Mouse (Mus musculus) midbrain, embryonic 14.5 days (tissue): ENCODE results near the gene Trim37. TPM values are rescaled to one million over a fixed set of nuclear protein-coding genes. Genes with fewer than 3 reads are reported as not detected.

Experiments used
- ATAC-seq: fragments of 200-750 bp; cut with Nextera tagmentation; 2 replicates; pipeline ENCODE4 v1.8.0; 2017; ENCODE audit warnings: moderate number of reproducible peaks, moderate library complexity; ENCODE audit not compliant: low FRiP score, low TSS enrichment
- DNase-seq: peaks from one replicate; pipeline ENCODE4 v3.0.0-alpha.2; 2015
- H3K27ac ChIP-seq: fragments of 300-500 bp; sonication (generic); replicated peaks from 2 replicates; pipeline ENCODE4 v1.5.1; 2014; ENCODE audit warnings: mild to moderate bottlenecking, low read depth, low read length, moderate library complexity
- H3K27me3 ChIP-seq: fragments of 300-500 bp; sonication (generic); 2 replicates; pipeline ENCODE4 v1.6.1; 2014; ENCODE audit warnings: low read length, control low read depth, mixed read lengths; ENCODE audit not compliant: control insufficient read depth, insufficient read depth
- H3K36me3 ChIP-seq: fragments of 300-500 bp; sonication (generic); 2 replicates; pipeline ENCODE4 v1.6.1; 2014; ENCODE audit warnings: low read length, control low read depth; ENCODE audit not compliant: control insufficient read depth, insufficient read depth
- H3K4me1 ChIP-seq: fragments of 300-500 bp; sonication (generic); 2 replicates; pipeline ENCODE4 v1.6.1; 2014; ENCODE audit warnings: mild to moderate bottlenecking, antibody characterized with exemption, low read length, control low read depth; ENCODE audit not compliant: control insufficient read depth, insufficient read depth
- H3K4me2 ChIP-seq: fragments of 300-500 bp; sonication (generic); 2 replicates; pipeline ENCODE4 v1.6.1; 2014; ENCODE audit warnings: mild to moderate bottlenecking, low read length, moderate library complexity
- H3K4me3 ChIP-seq: fragments of 300-500 bp; sonication (generic); replicated peaks from 2 replicates; pipeline ENCODE4 v1.5.1; 2014; ENCODE audit warnings: low read depth, low read length
- H3K9ac ChIP-seq: fragments of 300-500 bp; sonication (generic); replicated peaks from 2 replicates; pipeline ENCODE4 v1.6.1; 2014; ENCODE audit warnings: mild to moderate bottlenecking, low read length, moderate library complexity
- H3K9me3 ChIP-seq: fragments of 300-500 bp; sonication (generic); 2 replicates; pipeline ENCODE4 v1.6.1; 2016; ENCODE audit warnings: low read length, control low read depth, mixed read lengths; ENCODE audit not compliant: control insufficient read depth
- WGBS: fragments of 180-500 bp; shearing (Covaris S2); extraction: QIAGEN DNeasy Blood & Tissue Kit; methylation state at CpG from one replicate; pipeline ENCODE4 v1.1.7; 2014; 5-methylcytosine and 5-hydroxymethylcytosine counted together
- polyA plus RNA-seq: library from polyadenylated mRNA; unstranded; fragments of >200 nt; fragmentation: Nextera tagmentation; extraction: Ambion mirVana; gene quantifications from 2 replicates; pipeline ENCODE4 v1.2.1, GENCODE M21; 2014

Trim37 gene
- polyA plus RNA-seq, 1 experiment from 2014 or later = 108 TPM

- no peak for DNase-seq
- no peaks in the 10 kb centered on the region for H3K27me3 ChIP-seq
- no peak for ATAC-seq
- no peak overlapping the region for H3K27ac ChIP-seq
- H3K4me2 ChIP-seq = no peak overlapping the region
- no peak overlapping the region for H3K4me3 ChIP-seq
- H3K36me3 ChIP-seq = peaks cover 25% of the 10 kb centered on the region
- 86% methylated on average over 7 of the region's 7 CpGs for WGBS
- H3K9me3 ChIP-seq = no peaks in the 10 kb centered on the region
- no peak overlapping the region for H3K9ac ChIP-seq
- H3K4me1 ChIP-seq = no peaks in the 10 kb centered on the region
Measured at GRCm38 (mm10) chr11:87238891-87239530, 112.1 kb downstream of the Trim37 start.

GRCm38 (mm10) chr11:87240141-87240832 is 113.4 kb downstream of the Trim37 start:
- no peaks in the 10 kb centered on the region for H3K9me3 ChIP-seq
- no peak overlapping the region for H3K9ac ChIP-seq
- H3K4me3 ChIP-seq = no peak overlapping the region
- no peaks in the 10 kb centered on the region for H3K4me1 ChIP-seq
- ATAC-seq = no peak
- H3K4me2 ChIP-seq = no peak overlapping the region
- peaks cover 21% of the 10 kb centered on the region for H3K36me3 ChIP-seq
- DNase-seq = no peak
- H3K27ac ChIP-seq = no peak overlapping the region
- no peaks in the 10 kb centered on the region for H3K27me3 ChIP-seq
- 78% methylated on average over 15 of the region's 15 CpGs for WGBS

GRCm38 (mm10) chr11:87240833-87241215 is 113.9 kb downstream of the Trim37 start:
- DNase-seq = no peak
- Histone ChIP-seq H3K36me3 (peaks cover 21% of the 10 kb centered on the region), H3K9ac (no peak overlapping the region), H3K4me1 (no peaks in the 10 kb centered on the region), H3K4me3 (no peak overlapping the region), H3K9me3 (no peaks in the 10 kb centered on the region), H3K27ac (no peak overlapping the region), H3K4me2 (no peak overlapping the region), H3K27me3 (no peaks in the 10 kb centered on the region)
- 83% methylated on average over 4 of the region's 4 CpGs for WGBS
- ATAC-seq = no peak

- DNase-seq = no peak
- Histone ChIP-seq H3K27ac (no peak overlapping the region), H3K4me1 (no peaks in the 10 kb centered on the region), H3K4me2 (no peak overlapping the region), H3K27me3 (no peaks in the 10 kb centered on the region), H3K9me3 (no peaks in the 10 kb centered on the region), H3K9ac (no peak overlapping the region), H3K36me3 (peaks cover 21% of the 10 kb centered on the region), H3K4me3 (no peak overlapping the region)
- WGBS = 87% methylated on average over 7 of the region's 7 CpGs
- no peak for ATAC-seq
Measured at GRCm38 (mm10) chr11:87241256-87241655, 114.4 kb downstream of the Trim37 start.

- Histone ChIP-seq H3K27ac (no peak overlapping the region), H3K36me3 (peaks cover 9% of the 10 kb centered on the region), H3K27me3 (no peaks in the 10 kb centered on the region), H3K9ac (no peak overlapping the region), H3K4me1 (no peaks in the 10 kb centered on the region), H3K9me3 (no peaks in the 10 kb centered on the region), H3K4me2 (no peak overlapping the region), H3K4me3 (no peak overlapping the region)
- 93% methylated on average over 9 of the region's 9 CpGs for WGBS
- DNase-seq = no peak
- no peak for ATAC-seq
Measured at GRCm38 (mm10) chr11:87245171-87245840, 118.4 kb downstream of the Trim37 start.

- ATAC-seq = no peak
Measured at GRCm38 (mm10) chr11:87246107-87246651, 119.3 kb downstream of the Trim37 start.

GRCm38 (mm10) chr11:87246724-87247493 is 120.0 kb downstream of the Trim37 start:
- no peak for DNase-seq

More at GRCm38 (mm10) chr11:87246107-87246651, 119.3 kb downstream of the Trim37 start:
- Histone ChIP-seq H3K27me3 (no peaks in the 10 kb centered on the region), H3K4me3 (no peak overlapping the region), H3K36me3 (peaks cover 4% of the 10 kb centered on the region; the same call in 1 of the 2 replicates), H3K27ac (no peak overlapping the region), H3K9ac (no peak overlapping the region), H3K9me3 (no peaks in the 10 kb centered on the region), H3K4me2 (no peak overlapping the region), H3K4me1 (no peaks in the 10 kb centered on the region)
- DNase-seq = no peak
- WGBS = 83% methylated on average over 4 of the region's 4 CpGs

GRCm38 (mm10) chr11:87247494-87247866 is 120.6 kb downstream of the Trim37 start:
- no peak for DNase-seq
- no peak overlapping the region for H3K4me3 ChIP-seq
- ATAC-seq = no peak
- no peaks in the 10 kb centered on the region for H3K9me3 ChIP-seq
- 70% methylated on average over 5 of the region's 5 CpGs for WGBS
- no peaks in the 10 kb centered on the region for H3K27me3 ChIP-seq
- H3K9ac ChIP-seq = no peak overlapping the region
- H3K4me2 ChIP-seq = no peak overlapping the region
- H3K27ac ChIP-seq = no peak overlapping the region
- H3K36me3 ChIP-seq = peaks cover 4% of the 10 kb centered on the region; the same call in 1 of the 2 replicates
- H3K4me1 ChIP-seq = no peaks in the 10 kb centered on the region

More at GRCm38 (mm10) chr11:87246724-87247493, 120.0 kb downstream of the Trim37 start:
- Histone ChIP-seq H3K4me3 (no peak overlapping the region), H3K27me3 (no peaks in the 10 kb centered on the region), H3K9ac (no peak overlapping the region), H3K27ac (no peak overlapping the region), H3K9me3 (no peaks in the 10 kb centered on the region), H3K4me1 (no peaks in the 10 kb centered on the region), H3K4me2 (no peak overlapping the region), H3K36me3 (peaks cover 4% of the 10 kb centered on the region; the same call in 1 of the 2 replicates)
- no peak for ATAC-seq
- 66% methylated on average over 9 of the region's 9 CpGs for WGBS
